Mouse (Mus musculus) bone marrow, adult 2 months (tissue): ENCODE data around the gene Pgs1. TPM values are rescaled to one million over a fixed set of nuclear protein-coding genes. Genes with fewer than 3 reads are reported as not detected.

Experiments used
- H3K27ac ChIP-seq: fragments of 200-500 bp; 2 replicates; pipeline ENCODE4 v1.5.1; 2012; ENCODE audit warnings: low read depth, mild to moderate bottlenecking, control low read depth, inconsistent platforms, low read length; ENCODE audit not compliant: control insufficient read depth, poor library complexity, insufficient read depth
- H3K4me1 ChIP-seq: fragments of 200-500 bp; 2 replicates; pipeline ENCODE4 v1.6.1; 2011; ENCODE audit warnings: low read length; ENCODE audit not compliant: control insufficient read depth, insufficient read depth
- H3K4me3 ChIP-seq: fragments of 200-500 bp; replicated peaks from 2 replicates; pipeline ENCODE3; 2011; ENCODE audit warnings: mild to moderate bottlenecking, low read depth, low read length, control low read depth; ENCODE audit not compliant: control insufficient read depth
- CTCF ChIP-seq: fragments of 200-500 bp; IDR thresholded peaks from 2 replicates; pipeline ENCODE4 v1.5.1; 2011; ENCODE audit warnings: low read length, control low read depth; ENCODE audit not compliant: control insufficient read depth, insufficient read depth
- POLR2A ChIP-seq: fragments of 200-500 bp; IDR thresholded peaks from 2 replicates; pipeline ENCODE4 v1.6.1; 2011; ENCODE audit warnings: low read depth, mild to moderate bottlenecking, control low read depth, low read length, borderline replicate concordance; ENCODE audit not compliant: control insufficient read depth
- WGBS: fragments of 180-500 bp; shearing (Covaris S2); methylation state at CpG from one replicate; pipeline ENCODE4 v1.1.7; 2018; 5-methylcytosine and 5-hydroxymethylcytosine counted together
- polyA plus RNA-seq: library from polyadenylated mRNA; stranded (reverse); fragments of >200 nt; gene quantifications from 2 replicates; pipeline ENCODE4 v1.2.4, GENCODE M21; 2011; ENCODE audit warnings: low replicate concordance; ENCODE audit not compliant: missing spikeins, insufficient read depth, insufficient read length

Gene Pgs1
- 27.1 and 67.5 TPM in 2 replicates for polyA plus RNA-seq

DNA sequence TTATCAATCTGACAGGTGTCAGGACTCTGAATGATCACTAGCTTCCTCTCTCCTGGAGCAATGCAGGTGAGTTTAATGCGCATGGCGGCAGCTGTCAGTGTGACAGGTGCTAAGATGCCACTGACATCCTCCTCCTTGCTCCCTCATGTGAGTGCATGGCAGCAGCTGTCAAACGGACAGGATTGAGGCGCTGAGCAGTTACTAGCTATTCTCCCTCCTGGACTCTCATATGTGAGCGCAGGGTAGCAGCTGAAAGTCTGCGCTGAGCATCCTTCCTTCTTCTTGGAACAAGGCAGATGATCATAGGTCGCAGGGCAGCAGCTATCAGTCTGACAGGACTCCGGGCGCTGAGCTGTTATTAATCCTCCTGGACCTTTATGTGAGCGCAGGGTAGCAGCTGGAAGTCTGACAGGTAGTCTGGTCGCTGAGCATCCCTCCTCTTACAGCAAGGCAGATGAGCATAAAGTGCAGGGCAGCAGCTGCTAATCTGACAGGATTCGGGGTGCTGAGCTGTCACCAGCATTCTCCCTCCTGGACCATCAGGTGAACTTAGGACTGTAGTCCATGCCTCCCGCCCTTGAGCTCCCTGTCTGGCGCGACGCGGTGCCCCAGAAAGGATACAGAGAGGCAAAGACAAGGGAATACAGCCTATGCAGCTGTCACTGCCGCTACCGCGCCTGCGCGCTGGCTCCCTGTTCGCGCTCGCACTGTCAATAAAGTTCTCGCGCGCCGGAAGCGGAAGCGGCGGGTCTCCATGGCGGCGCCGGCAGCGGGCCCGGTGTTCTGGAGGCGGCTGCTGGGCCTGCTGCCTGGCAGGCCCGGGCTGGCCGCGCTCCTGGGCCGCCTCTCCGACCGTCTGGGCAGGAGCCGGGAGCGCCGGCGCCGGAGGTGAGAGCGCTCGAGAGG is at the start of gene Pgs1:
Pgs1 (plus strand) TSS at position 167 of the 906 bp plus-strand sequence.
- H3K4me3 ChIP-seq, result peak within 1 kb of the TSS; percentile 64
- WGBS, result 7% methylated on average over 51 of the region's 51 CpGs
- peaks cover 7% of the 10 kb centered on the region for H3K4me1 ChIP-seq
- TF ChIP-seq POLR2A (peak; percentile 68; the same call in 1 of the 2 replicates), CTCF (0 out of 2 replicates have a peak, but pooled peaks have one; percentile 4)
- peak within 1 kb of the TSS; percentile 98 for H3K27ac ChIP-seq

DNA sequence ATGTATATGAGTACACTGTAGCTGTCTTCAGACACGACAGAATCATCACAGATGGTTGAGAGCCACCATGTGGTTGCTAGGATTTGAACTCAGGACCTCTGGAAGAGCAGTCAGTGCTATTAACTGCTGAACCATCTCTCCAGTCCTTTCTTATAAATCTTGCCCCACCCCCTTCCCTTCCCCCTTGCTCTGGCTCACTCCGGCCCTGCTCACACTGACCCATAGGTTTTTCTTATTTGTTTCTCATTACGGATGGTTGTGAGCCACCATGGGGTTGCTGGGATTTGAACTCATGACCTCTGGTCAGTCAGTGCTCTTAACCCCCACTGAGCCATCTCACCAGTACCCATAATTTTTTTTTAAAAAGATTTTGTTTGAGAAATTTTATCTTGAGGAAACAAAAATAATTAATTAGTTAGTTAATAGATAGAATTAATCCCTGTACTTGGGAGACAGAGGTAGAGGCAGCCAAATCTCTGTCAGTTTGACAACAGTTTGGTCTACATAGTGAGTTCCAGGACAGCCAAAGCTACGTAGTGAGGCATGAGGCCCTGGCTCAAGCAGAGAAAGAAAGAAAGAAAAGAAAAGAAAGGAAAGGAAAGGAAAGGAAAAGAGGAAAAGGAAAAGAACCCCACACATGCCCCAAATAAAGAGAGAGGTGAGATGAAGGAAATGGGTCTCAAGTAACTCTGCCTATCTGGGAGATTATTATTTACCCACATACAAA is 46.9 kb upstream of the Pgs1 start:
- Histone ChIP-seq H3K27ac (no peak overlapping the region), H3K4me1 (no peaks in the 10 kb centered on the region; the same call in 1 of the 2 replicates), H3K4me3 (no peak overlapping the region)
- WGBS, result 80% methylated on average over 4 of the region's 4 CpGs
- TF ChIP-seq CTCF (no peak), POLR2A (no peak)

DNA sequence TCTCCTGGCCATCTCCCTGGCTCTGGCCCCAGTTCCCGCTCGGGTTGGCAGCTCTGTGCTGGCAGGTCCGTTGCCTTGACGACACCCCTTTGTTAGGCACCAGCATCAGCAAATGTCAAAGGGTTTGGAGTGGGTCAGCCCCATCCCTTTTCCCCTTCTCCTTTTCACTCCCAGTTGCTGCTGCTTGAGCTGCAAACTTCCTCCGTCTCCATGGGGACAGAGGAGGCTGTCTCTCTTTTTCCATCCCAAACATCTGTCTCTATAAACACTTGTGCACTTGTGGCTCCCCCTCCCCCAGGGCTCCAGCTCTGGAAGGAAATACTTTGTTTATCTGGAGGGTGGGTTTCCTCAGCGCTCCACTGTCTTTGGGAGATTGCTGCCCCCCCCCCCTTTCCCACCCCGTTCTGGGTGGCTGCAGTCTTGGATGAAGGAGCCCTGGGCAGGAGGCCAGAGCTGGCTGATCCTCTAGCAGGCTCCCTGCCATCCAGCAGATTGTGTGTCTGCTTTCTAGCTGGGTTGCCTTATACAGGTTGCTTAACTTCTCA is 46.3 kb upstream of the Pgs1 start:
- Histone ChIP-seq H3K27ac (no peak overlapping the region), H3K4me1 (no peaks in the 10 kb centered on the region; the same call in 1 of the 2 replicates), H3K4me3 (no peak overlapping the region)
- TF ChIP-seq CTCF, result no peak
- TF ChIP-seq POLR2A, result no peak
- 21% methylated on average over 7 of the region's 7 CpGs for WGBS

DNA sequence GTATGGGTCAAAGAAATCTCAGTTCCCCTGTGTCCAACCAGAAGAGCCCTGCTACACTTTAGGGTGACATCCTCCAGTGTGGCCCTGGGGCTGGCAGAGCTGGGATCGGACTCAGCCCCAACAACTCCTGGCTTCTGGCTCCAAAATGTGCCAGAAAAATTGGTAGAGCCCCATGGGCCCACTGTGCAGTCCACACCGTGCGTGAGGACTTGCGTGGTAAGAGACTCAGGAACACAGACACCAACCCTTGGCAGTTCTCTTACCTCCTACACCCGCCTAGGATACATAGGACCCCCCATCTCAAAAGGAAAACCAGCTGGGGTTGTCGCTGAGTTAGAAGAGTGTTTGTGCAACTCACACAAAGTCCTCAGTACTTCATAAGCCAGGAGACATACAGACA is 45.2 kb upstream of the Pgs1 start:
- no peaks in the 10 kb centered on the region; the same call in 1 of the 2 replicates for H3K4me1 ChIP-seq
- TF ChIP-seq CTCF, result no peak
- TF ChIP-seq POLR2A, result no peak
- 88% methylated on average over 6 of the region's 6 CpGs for WGBS

DNA sequence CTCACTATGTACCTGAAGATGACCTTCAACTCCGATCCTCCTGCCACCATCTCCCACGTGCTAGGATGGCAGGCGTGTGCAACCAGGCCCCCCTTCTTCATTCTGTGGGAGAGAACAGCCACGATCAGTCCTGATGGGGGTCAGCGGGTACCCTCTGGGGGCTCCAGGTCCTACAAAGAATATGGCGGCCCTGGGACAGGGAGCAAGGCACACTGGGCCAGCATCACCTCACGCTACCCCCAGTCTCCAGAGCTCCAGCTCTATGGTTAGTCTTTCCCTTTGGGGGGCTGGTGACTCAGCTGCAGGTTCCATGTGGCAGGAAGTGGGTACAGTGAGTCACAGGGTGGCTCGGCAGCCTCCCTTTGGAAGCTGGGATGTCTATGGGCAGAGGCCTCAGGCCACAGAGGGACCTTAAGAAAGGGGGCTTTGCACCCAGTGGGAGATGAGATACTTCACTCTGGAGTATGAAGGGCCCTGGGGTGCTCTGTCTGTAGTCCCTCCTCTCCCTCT is 44.7 kb upstream of the Pgs1 start:
- TF ChIP-seq CTCF (no peak), POLR2A (no peak)
- Histone ChIP-seq H3K27ac (no peak overlapping the region), H3K4me1 (peaks cover 2% of the 10 kb centered on the region; the same call in 1 of the 2 replicates), H3K4me3 (no peak overlapping the region)
- 69% methylated on average over 8 of the region's 8 CpGs for WGBS

More for the DNA sequence above, 45.2 kb upstream of the Pgs1 start:
- Histone ChIP-seq H3K4me3 (no peak overlapping the region), H3K27ac (no peak overlapping the region)

DNA sequence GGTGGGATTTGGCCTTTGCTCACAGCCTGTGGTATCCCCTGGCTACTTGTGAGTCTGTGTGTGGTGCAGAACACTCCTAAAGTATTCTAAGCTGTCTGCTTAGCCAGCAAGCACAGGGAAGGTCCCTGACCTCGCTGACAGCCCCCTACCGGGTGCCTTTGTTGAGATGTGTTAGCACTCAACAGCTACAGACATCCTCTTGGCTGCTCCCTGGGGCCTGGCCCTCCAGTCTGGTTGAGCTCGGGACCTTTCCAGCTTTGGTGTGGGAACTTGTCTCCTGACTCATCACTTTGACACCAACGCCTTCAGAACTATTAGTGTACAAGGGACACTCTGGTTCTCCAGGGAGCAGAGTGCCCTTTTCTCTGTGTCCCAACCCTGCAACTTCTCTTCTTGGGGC is 44.2 kb upstream of the Pgs1 start:
- 80% methylated on average over 4 of the region's 4 CpGs for WGBS
- H3K4me1 ChIP-seq, result peaks cover 3% of the 10 kb centered on the region; the same call in 1 of the 2 replicates
- no peak overlapping the region for H3K27ac ChIP-seq
- H3K4me3 ChIP-seq, result no peak overlapping the region
- no peak for TF ChIP-seq CTCF
- TF ChIP-seq POLR2A, result no peak

DNA sequence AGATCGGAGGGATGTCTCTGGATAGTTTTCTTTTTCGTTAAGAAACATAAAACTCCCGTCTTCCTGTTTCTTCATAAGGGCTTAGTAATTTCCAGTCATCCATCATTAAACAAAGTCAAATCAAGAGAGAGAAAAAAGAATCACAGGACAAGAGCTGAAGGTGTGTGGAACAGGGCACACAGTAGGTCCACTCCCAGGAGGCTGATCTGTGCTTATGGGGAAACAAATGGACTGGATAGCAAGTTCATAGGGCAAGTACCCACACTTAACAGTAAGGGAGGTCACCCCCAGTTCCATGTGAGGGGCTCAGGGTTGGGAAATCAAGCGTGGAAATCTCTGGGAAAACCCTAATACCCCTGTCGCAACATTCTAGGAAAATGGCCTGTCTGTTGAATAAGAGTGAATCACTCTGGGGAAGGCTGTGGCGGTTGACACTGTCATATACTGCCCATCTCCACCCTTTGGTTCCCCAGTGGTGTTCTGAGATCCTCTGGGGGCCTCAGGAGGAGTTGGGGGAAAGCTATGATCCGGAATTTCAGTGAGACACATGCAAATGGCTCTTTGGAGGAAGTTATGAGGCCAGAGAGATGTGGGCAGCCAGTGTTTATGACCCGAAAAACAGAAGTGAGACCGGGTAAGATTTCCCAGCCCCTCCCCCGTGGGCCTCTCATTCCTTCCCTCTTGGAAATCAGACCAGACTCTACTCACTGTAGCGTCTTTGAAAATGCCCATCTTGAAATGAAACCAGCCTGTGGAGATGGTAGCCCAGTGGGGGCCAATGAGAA is 39.7 kb upstream of the Pgs1 start:
- 23% methylated on average over 11 of the region's 11 CpGs for WGBS
- no peak overlapping the region for H3K4me3 ChIP-seq
- TF ChIP-seq CTCF (no peak), POLR2A (no peak)
- H3K27ac ChIP-seq, result peak overlapping the region; percentile 65
- peaks cover 4% of the 10 kb centered on the region; the same call in 1 of the 2 replicates for H3K4me1 ChIP-seq
